Mouse (Mus musculus): Measurements from ENCODE around the gene Mgme1.

Mgme1 gene

GRCm38 (mm10) chr2:144270507-144271420 is at the start of gene Mgme1, which contains the start of gene Snx5:
TSS of gene Mgme1 (plus strand) at chr2:144270663.
TSS of gene Snx5 (minus strand) at chr2:144270906.
- peak; percentile 91 to 95 for DNase-seq (ENCODE audit: low spot score in 2 of 2)

- no peak for DNase-seq (ENCODE audit: low spot score in 2 of 2)
Observed at GRCm38 (mm10) chr2:144224351-144224750, 46.1 kb upstream of the Mgme1 start.

GRCm38 (mm10) chr2:144226906-144227586 is 43.4 kb upstream of the Mgme1 start:
- no peak for DNase-seq (ENCODE audit: low spot score in 2 of 2)

- DNase-seq (ENCODE audit: low spot score in 2 of 2) = no peak
Observed at GRCm38 (mm10) chr2:144228521-144229346, 41.7 kb upstream of the Mgme1 start.

GRCm38 (mm10) chr2:144229647-144230046 is 40.8 kb upstream of the Mgme1 start:
- no peak for DNase-seq (ENCODE audit: low spot score in 2 of 2)

- DNase-seq (ENCODE audit: low spot score in 2 of 2) = no peak
Observed at GRCm38 (mm10) chr2:144230498-144230897, 40.0 kb upstream of the Mgme1 start.

- no peak for DNase-seq (ENCODE audit: low spot score in 2 of 2)
Observed at GRCm38 (mm10) chr2:144231115-144231514, 39.3 kb upstream of the Mgme1 start.

- DNase-seq (ENCODE audit: low spot score in 2 of 2) = no peak
Observed at GRCm38 (mm10) chr2:144233534-144233933, 36.9 kb upstream of the Mgme1 start.

GRCm38 (mm10) chr2:144235776-144236175 is 34.7 kb upstream of the Mgme1 start:
- no peak for DNase-seq (ENCODE audit: low spot score in 2 of 2)

- no peak for DNase-seq (ENCODE audit: low spot score in 2 of 2)
Observed at GRCm38 (mm10) chr2:144236791-144237584, 33.5 kb upstream of the Mgme1 start.

GRCm38 (mm10) chr2:144238341-144238740 is 32.1 kb upstream of the Mgme1 start:
- no peak for DNase-seq (ENCODE audit: low spot score in 2 of 2)

- no peak for DNase-seq (ENCODE audit: low spot score in 2 of 2)
Observed at GRCm38 (mm10) chr2:144239318-144239717, 31.1 kb upstream of the Mgme1 start.

- DNase-seq (ENCODE audit: low spot score in 2 of 2) = no peak
Observed at GRCm38 (mm10) chr2:144240095-144240899, 30.2 kb upstream of the Mgme1 start.

GRCm38 (mm10) chr2:144245464-144245863 is 25.0 kb upstream of the Mgme1 start:
- peak in 1 of 2 experiments; percentile 21 for DNase-seq (ENCODE audit: low spot score in 2 of 2)

- no peak for DNase-seq (ENCODE audit: low spot score in 2 of 2)
Observed at GRCm38 (mm10) chr2:144246270-144246669, 24.2 kb upstream of the Mgme1 start.

GRCm38 (mm10) chr2:144247337-144247978 is 23.0 kb upstream of the Mgme1 start:
- DNase-seq (ENCODE audit: low spot score in 2 of 2) = peak in 1 of 2 experiments; percentile 46

GRCm38 (mm10) chr2:144248613-144249376 is 21.7 kb upstream of the Mgme1 start:
- DNase-seq (ENCODE audit: low spot score in 2 of 2) = no peak

- no peak for DNase-seq (ENCODE audit: low spot score in 2 of 2)
Observed at GRCm38 (mm10) chr2:144250111-144250510, 20.4 kb upstream of the Mgme1 start.

GRCm38 (mm10) chr2:144262837-144263236 is 7.6 kb upstream of the Mgme1 start:
- DNase-seq (ENCODE audit: low spot score in 2 of 2) = no peak
